Mouse (Mus musculus): ENCODE measurements around the gene Pxmp4. TPM values are rescaled to one million over a fixed set of nuclear protein-coding genes. Genes with fewer than 3 reads are reported as not detected.

Gene Pxmp4
- 3.3 TPM in 2 replicates for polyA plus RNA-seq (2012; rRNA removed)

- Histone ChIP-seq H3K27ac (ENCODE audit: control insufficient read depth, insufficient read depth, low read depth, low read length) (no peak within 1 kb of the TSS), H3K4me1 (ENCODE audit: control insufficient read depth, insufficient read depth, low read length) (no peaks in the 10 kb centered on the region), H3K4me3 (ENCODE audit: control insufficient read depth, low read depth, low read length) (peak within 1 kb of the TSS; percentile 86), H3K36me3 (ENCODE audit: control insufficient read depth, insufficient read depth, low read length) (no peaks in the 10 kb centered on the region), H3K27me3 (ENCODE audit: control insufficient read depth, insufficient read depth, low read length) (no peaks in the 10 kb centered on the region)
- TF ChIP-seq POLR2A (IDR thresholded peaks at IDR 0.05; ENCODE audit: control insufficient read depth, low read depth, low read length) (peak; percentile 60; the same call in 1 of the 2 replicates), CTCF (IDR thresholded peaks at IDR 0.05; ENCODE audit: control insufficient read depth, insufficient read depth, insufficient replicate concordance, low read depth, low read length) (no peak)
These were observed at the start of gene Pxmp4 for GRCm38 (mm10) chr2:154603638-154604153. Gene Pxmp4 (minus strand): TSS chr2:154603708.

- peak within 1 kb of the TSS; percentile 35 for H3K4me3 ChIP-seq (ENCODE audit: control insufficient read depth, low read depth, low read length)
- H3K4me1 ChIP-seq (ENCODE audit: control insufficient read depth, insufficient read depth, low read length), result peaks cover 2% of the 10 kb centered on the region
- H3K36me3 ChIP-seq (ENCODE audit: control insufficient read depth, insufficient read depth, low read length), result no peaks in the 10 kb centered on the region
- no peak within 1 kb of the TSS for H3K27ac ChIP-seq (ENCODE audit: control insufficient read depth, insufficient read depth, low read depth, low read length)
- no peak for TF ChIP-seq CTCF (IDR thresholded peaks at IDR 0.05; ENCODE audit: control insufficient read depth, insufficient read depth, insufficient replicate concordance, low read depth, low read length)
- no peak for TF ChIP-seq POLR2A (IDR thresholded peaks at IDR 0.05; ENCODE audit: control insufficient read depth, low read depth, low read length)
- no peaks in the 10 kb centered on the region for H3K27me3 ChIP-seq (ENCODE audit: control insufficient read depth, insufficient read depth, low read length)
These were observed 47.9 kb upstream of the Pxmp4 start, which contains the start of gene Chmp4b for GRCm38 (mm10) chr2:154651363-154651762. Gene Chmp4b (plus strand): TSS chr2:154651705.

- Histone ChIP-seq H3K4me3 (ENCODE audit: control insufficient read depth, low read depth, low read length) (no peak overlapping the region; the same call in 1 of the 2 replicates), H3K4me1 (ENCODE audit: control insufficient read depth, insufficient read depth, low read length) (peaks cover 9% of the 10 kb centered on the region), H3K27ac (ENCODE audit: control insufficient read depth, insufficient read depth, low read depth, low read length) (no peak overlapping the region), H3K27me3 (ENCODE audit: control insufficient read depth, insufficient read depth, low read length) (no peaks in the 10 kb centered on the region), H3K36me3 (ENCODE audit: control insufficient read depth, insufficient read depth, low read length) (no peaks in the 10 kb centered on the region)
- TF ChIP-seq CTCF (IDR thresholded peaks at IDR 0.05; ENCODE audit: control insufficient read depth, insufficient read depth, insufficient replicate concordance, low read depth, low read length), result no peak
These were observed 46.9 kb upstream of the Pxmp4 start for GRCm38 (mm10) chr2:154650404-154650803.

GRCm38 (mm10) chr2:154648086-154648485 is 44.6 kb upstream of the Pxmp4 start:
- Histone ChIP-seq H3K4me3 (ENCODE audit: control insufficient read depth, low read depth, low read length) (no peak overlapping the region), H3K27me3 (ENCODE audit: control insufficient read depth, insufficient read depth, low read length) (no peaks in the 10 kb centered on the region), H3K4me1 (ENCODE audit: control insufficient read depth, insufficient read depth, low read length) (peaks cover 9% of the 10 kb centered on the region), H3K36me3 (ENCODE audit: control insufficient read depth, insufficient read depth, low read length) (no peaks in the 10 kb centered on the region), H3K27ac (ENCODE audit: control insufficient read depth, insufficient read depth, low read depth, low read length) (no peak overlapping the region)
- peak; percentile 39; the same call in 1 of the 2 replicates for TF ChIP-seq CTCF (IDR thresholded peaks at IDR 0.05; ENCODE audit: control insufficient read depth, insufficient read depth, insufficient replicate concordance, low read depth, low read length)
- no peak for TF ChIP-seq POLR2A (IDR thresholded peaks at IDR 0.05; ENCODE audit: control insufficient read depth, low read depth, low read length)

GRCm38 (mm10) chr2:154646634-154647033 is 43.1 kb upstream of the Pxmp4 start:
- Histone ChIP-seq H3K36me3 (ENCODE audit: control insufficient read depth, insufficient read depth, low read length) (no peaks in the 10 kb centered on the region), H3K4me1 (ENCODE audit: control insufficient read depth, insufficient read depth, low read length) (peaks cover 9% of the 10 kb centered on the region), H3K4me3 (ENCODE audit: control insufficient read depth, low read depth, low read length) (no peak overlapping the region), H3K27me3 (ENCODE audit: control insufficient read depth, insufficient read depth, low read length) (no peaks in the 10 kb centered on the region), H3K27ac (ENCODE audit: control insufficient read depth, insufficient read depth, low read depth, low read length) (no peak overlapping the region)
- TF ChIP-seq CTCF (IDR thresholded peaks at IDR 0.05; ENCODE audit: control insufficient read depth, insufficient read depth, insufficient replicate concordance, low read depth, low read length) (no peak; the same call in 1 of the 2 replicates), POLR2A (IDR thresholded peaks at IDR 0.05; ENCODE audit: control insufficient read depth, low read depth, low read length) (no peak)

GRCm38 (mm10) chr2:154642712-154643385 is 39.3 kb upstream of the Pxmp4 start:
- H3K36me3 ChIP-seq (ENCODE audit: control insufficient read depth, insufficient read depth, low read length), result no peaks in the 10 kb centered on the region
- H3K27ac ChIP-seq (ENCODE audit: control insufficient read depth, insufficient read depth, low read depth, low read length), result no peak overlapping the region
- no peak for TF ChIP-seq CTCF (IDR thresholded peaks at IDR 0.05; ENCODE audit: control insufficient read depth, insufficient read depth, insufficient replicate concordance, low read depth, low read length)
- no peak for TF ChIP-seq POLR2A (IDR thresholded peaks at IDR 0.05; ENCODE audit: control insufficient read depth, low read depth, low read length)
- H3K4me1 ChIP-seq (ENCODE audit: control insufficient read depth, insufficient read depth, low read length), result peaks cover 9% of the 10 kb centered on the region
- H3K4me3 ChIP-seq (ENCODE audit: control insufficient read depth, low read depth, low read length), result no peak overlapping the region
- no peaks in the 10 kb centered on the region for H3K27me3 ChIP-seq (ENCODE audit: control insufficient read depth, insufficient read depth, low read length)

GRCm38 (mm10) chr2:154642005-154642459 is 38.5 kb upstream of the Pxmp4 start:
- Histone ChIP-seq H3K4me1 (ENCODE audit: control insufficient read depth, insufficient read depth, low read length) (peaks cover 9% of the 10 kb centered on the region), H3K27me3 (ENCODE audit: control insufficient read depth, insufficient read depth, low read length) (no peaks in the 10 kb centered on the region), H3K36me3 (ENCODE audit: control insufficient read depth, insufficient read depth, low read length) (no peaks in the 10 kb centered on the region), H3K4me3 (ENCODE audit: control insufficient read depth, low read depth, low read length) (no peak overlapping the region), H3K27ac (ENCODE audit: control insufficient read depth, insufficient read depth, low read depth, low read length) (no peak overlapping the region)
- TF ChIP-seq POLR2A (IDR thresholded peaks at IDR 0.05; ENCODE audit: control insufficient read depth, low read depth, low read length), result no peak
- TF ChIP-seq CTCF (IDR thresholded peaks at IDR 0.05; ENCODE audit: control insufficient read depth, insufficient read depth, insufficient replicate concordance, low read depth, low read length), result no peak
